Mouse (Mus musculus) liver, embryonic 11.5 days (tissue): ENCODE data around the gene Elk4. TPM values are rescaled to one million over a fixed set of nuclear protein-coding genes. Genes with fewer than 3 reads are reported as not detected.

Experiments used
- ATAC-seq: fragments of 200-750 bp; cut with Nextera tagmentation; replicated peaks from 2 replicates; pipeline ENCODE4 v1.8.0; 2017; ENCODE audit warnings: moderate number of reproducible peaks, mild to moderate bottlenecking, moderate TSS enrichment, moderate library complexity; ENCODE audit not compliant: low FRiP score
- DNase-seq: peaks from one replicate; pipeline ENCODE4 v3.0.0-alpha.2; 2017; ENCODE audit warnings: low spot score
- H3K27ac ChIP-seq: fragments of 300-500 bp; sonication (generic); 2 replicates; pipeline ENCODE4 v1.5.1; 2014; ENCODE audit warnings: mild to moderate bottlenecking, low read depth, low read length, control low read depth
- H3K27me3 ChIP-seq: fragments of 300-500 bp; sonication (generic); replicated peaks from 2 replicates; pipeline ENCODE4 v1.6.1; 2014; ENCODE audit warnings: low read length, mixed read lengths; ENCODE audit not compliant: control insufficient read depth, insufficient read depth
- H3K36me3 ChIP-seq: fragments of 300-500 bp; sonication (generic); 2 replicates; pipeline ENCODE4 v1.6.1; 2014; ENCODE audit warnings: mild to moderate bottlenecking, low read length, moderate library complexity, mixed read lengths; ENCODE audit not compliant: control insufficient read depth, insufficient read depth
- H3K4me1 ChIP-seq: fragments of 300-500 bp; sonication (generic); replicated peaks from 2 replicates; pipeline ENCODE4 v1.6.1; 2014; ENCODE audit warnings: low read length, mixed read lengths; ENCODE audit not compliant: control insufficient read depth, insufficient read depth
- H3K4me2 ChIP-seq: fragments of 300-500 bp; sonication (generic); 2 replicates; pipeline ENCODE4 v1.6.1; 2014; ENCODE audit warnings: mild to moderate bottlenecking, control low read depth, moderate library complexity
- H3K4me3 ChIP-seq: fragments of 300-500 bp; sonication (generic); 2 replicates; pipeline ENCODE4 v1.5.1; 2014; ENCODE audit warnings: low read depth, low read length, control low read depth
- H3K9ac ChIP-seq: fragments of 300-500 bp; sonication (generic); 2 replicates; pipeline ENCODE4 v1.6.1; 2014; ENCODE audit warnings: low read depth, low read length, control low read depth
- H3K9me3 ChIP-seq: fragments of 300-500 bp; sonication (generic); 2 replicates; pipeline ENCODE4 v1.6.1; 2016; ENCODE audit warnings: low read length, inconsistent platforms, mixed read lengths; ENCODE audit not compliant: control insufficient read depth
- WGBS: fragments of 180-500 bp; shearing (Covaris S2); extraction: QIAGEN DNeasy Blood & Tissue Kit; methylation state at CpG from one replicate; pipeline ENCODE4 v1.1.7; 2014; 5-methylcytosine and 5-hydroxymethylcytosine counted together
- polyA plus RNA-seq: library from polyadenylated mRNA; unstranded; fragments of >200 nt; fragmentation: Nextera tagmentation; extraction: Ambion mirVana; gene quantifications from 2 replicates; pipeline ENCODE4 v1.2.1, GENCODE M21; 2014

Gene Elk4
- polyA plus RNA-seq, 1 experiment from 2014 or later: 20.9 TPM

DNA sequence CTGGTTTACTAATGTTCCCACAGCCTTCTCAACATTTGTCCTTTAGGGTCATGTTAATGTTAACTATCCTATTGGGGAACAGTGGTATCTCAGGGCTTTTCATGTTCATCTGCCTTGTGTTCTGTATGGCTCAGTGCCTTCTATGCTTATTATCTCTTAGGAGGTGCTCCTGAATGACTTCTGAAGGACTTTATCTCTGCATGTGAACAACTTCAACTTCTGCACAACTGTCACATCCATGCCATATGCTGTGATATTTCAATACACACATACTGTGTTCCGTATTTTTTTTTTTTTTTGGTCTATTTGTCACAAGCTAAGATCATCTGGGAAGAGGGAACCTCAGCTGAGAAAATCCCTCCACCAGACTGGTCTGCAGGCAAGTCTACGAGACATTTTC is 71.0 kb downstream of the Elk4 start:
- 80% methylated on average over 2 of the region's 2 CpGs for WGBS
- no peak for ATAC-seq

More for the DNA sequence above, 71.0 kb downstream of the Elk4 start:
- Histone ChIP-seq H3K4me3 (no peak overlapping the region), H3K9ac (no peak overlapping the region), H3K4me1 (no peaks in the 10 kb centered on the region), H3K27me3 (no peaks in the 10 kb centered on the region), H3K36me3 (no peaks in the 10 kb centered on the region), H3K27ac (no peak overlapping the region), H3K4me2 (no peak overlapping the region), H3K9me3 (no peaks in the 10 kb centered on the region)
- no peak for DNase-seq

Other genes starting within 250 kb of the Elk4 start
- 2.8 and 4.6 TPM in 2 replicates for gene Pm20d1, start 210.2 kb upstream of the Elk4 start, polyA plus RNA-seq
- 5.2 and 5.6 TPM in 2 replicates for gene Slc41a1, start 180.1 kb upstream of the Elk4 start, polyA plus RNA-seq
- 20.4 and 20.6 TPM in 2 replicates for gene Rab29, start 140.4 kb upstream of the Elk4 start, polyA plus RNA-seq
- gene Nucks1, start 97.1 kb upstream of the Elk4 start, polyA plus RNA-seq: 52.3 and 53.2 TPM in 2 replicates
- 3.5 and 3.8 TPM in 2 replicates for gene Slc45a3, start 44.6 kb upstream of the Elk4 start, polyA plus RNA-seq
- 9.9 and 10.8 TPM in 2 replicates for gene Mfsd4a, start 60.5 kb downstream of the Elk4 start, polyA plus RNA-seq
- gene Cdk18, start 132.1 kb downstream of the Elk4 start, polyA plus RNA-seq: 4.1 and 4.4 TPM in 2 replicates
- 0.27 TPM in 1 of 2 replicates, not detected in the other for gene Lemd1, start 183.8 kb downstream of the Elk4 start, polyA plus RNA-seq
- 0.04 and 0.08 TPM in 2 replicates for gene AC124108.1, start 183.8 kb downstream of the Elk4 start, polyA plus RNA-seq
- gene Gm10188, start 222.2 kb downstream of the Elk4 start, polyA plus RNA-seq: not detected in 2 replicates